Mouse (Mus musculus) inflammation-experienced regulatory T-cells, adult 6 months (primary cell): ENCODE measurements around the gene Ikzf1. TPM values are rescaled to one million over a fixed set of nuclear protein-coding genes. Genes with fewer than 3 reads are reported as not detected.

Source experiments
- ATAC-seq: one replicate; pipeline ENCODE4 v1.8.0; 2017
- polyA plus RNA-seq, 3 experiments: library from polyadenylated mRNA; unstranded; fragments of 100-300 nt; shearing (Covaris generic); gene quantifications; one replicate each; pipeline ENCODE4 v1.2.1; 2017

Ikzf1 gene
- 100 to 1,000 TPM; 134 to 138 (median 138) TPM for polyA plus RNA-seq

- ATAC-seq: peak; percentile 27
Measured at GRCm38 (mm10) chr11:11684930-11685852, at the start of gene Ikzf1. Ikzf1 (plus strand) TSS chr11:11685003.

GRCm38 (mm10) chr11:11644303-11644702 is 40.5 kb upstream of the Ikzf1 start:
- no peak for ATAC-seq

- peak; percentile 32 for ATAC-seq
Measured at GRCm38 (mm10) chr11:11656388-11656787, 28.4 kb upstream of the Ikzf1 start.

- ATAC-seq: peak; percentile 95
Measured at GRCm38 (mm10) chr11:11656995-11657530, 27.7 kb upstream of the Ikzf1 start.

GRCm38 (mm10) chr11:11657634-11658033 is 27.2 kb upstream of the Ikzf1 start:
- ATAC-seq: no peak

GRCm38 (mm10) chr11:11658834-11659233 is 26.0 kb upstream of the Ikzf1 start:
- ATAC-seq: no peak

GRCm38 (mm10) chr11:11660651-11661050 is 24.2 kb upstream of the Ikzf1 start:
- ATAC-seq: no peak

GRCm38 (mm10) chr11:11667254-11667921 is 17.4 kb upstream of the Ikzf1 start:
- no peak for ATAC-seq

- no peak for ATAC-seq
Measured at GRCm38 (mm10) chr11:11667922-11668290, 16.9 kb upstream of the Ikzf1 start.

- ATAC-seq: no peak
Measured at GRCm38 (mm10) chr11:11672974-11673373, 11.8 kb upstream of the Ikzf1 start.

- ATAC-seq: no peak
Measured at GRCm38 (mm10) chr11:11675063-11675462, 9.7 kb upstream of the Ikzf1 start.

- no peak for ATAC-seq
Measured at GRCm38 (mm10) chr11:11676068-11676741, 8.6 kb upstream of the Ikzf1 start.

- no peak for ATAC-seq
Measured at GRCm38 (mm10) chr11:11677165-11677564, 7.6 kb upstream of the Ikzf1 start.

- peak; percentile 91 for ATAC-seq
Measured at GRCm38 (mm10) chr11:11678972-11679371, 5.8 kb upstream of the Ikzf1 start.

GRCm38 (mm10) chr11:11684056-11684929 is 510 bp upstream of the Ikzf1 start:
- no peak for ATAC-seq

GRCm38 (mm10) chr11:11685853-11686395 is 1.1 kb downstream of the Ikzf1 start:
- ATAC-seq: peak; percentile 23

GRCm38 (mm10) chr11:11686569-11687051 is 1.8 kb downstream of the Ikzf1 start:
- no peak for ATAC-seq

- ATAC-seq: no peak
Measured at GRCm38 (mm10) chr11:11687551-11688185, 2.9 kb downstream of the Ikzf1 start.

- ATAC-seq: no peak
Measured at GRCm38 (mm10) chr11:11688766-11689330, 4.0 kb downstream of the Ikzf1 start.

GRCm38 (mm10) chr11:11689701-11690058 is 4.9 kb downstream of the Ikzf1 start:
- no peak for ATAC-seq
